9 mouse cellular contexts compared by ENCODE assay signal in the genomic region with DNA sequence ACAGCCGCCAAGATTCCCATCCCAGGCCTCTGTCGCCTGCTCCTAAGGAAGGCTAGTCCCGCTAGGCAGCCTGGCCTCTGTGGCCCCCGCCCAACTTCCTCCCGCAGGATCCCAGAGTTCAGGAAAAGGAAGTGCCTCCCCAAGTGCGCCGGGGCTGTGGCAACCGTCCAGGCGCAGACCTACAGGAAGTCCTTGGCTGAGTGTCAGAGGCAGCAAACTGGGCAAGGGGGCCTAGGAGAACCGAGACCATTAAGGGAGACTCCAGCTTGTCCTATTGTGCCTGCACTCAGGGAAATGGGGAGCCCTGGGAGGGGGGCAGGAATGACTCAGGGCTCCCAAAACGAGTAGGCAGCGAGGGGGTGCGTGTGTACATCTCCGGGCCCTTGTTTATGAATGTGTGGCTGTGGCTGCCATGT. TPM values are rescaled to one million over a fixed set of nuclear protein-coding genes. Genes with fewer than 3 reads are reported as not detected.
A peak's percentile ranks its signal among the peaks of the same experiment; 100 is the strongest.
DNase-seq lines count a peak whose midpoint lies in the region; ATAC-seq and TF ChIP-seq lines count a peak whose summit lies in the region.
"Had no signal": no experiment of that assay in that cellular context is flagged by ENCODE, and none has a peak within 500 bp of the region (broad histone marks: within the 10 kb centered on the region; RNA-seq: fewer than 3 reads in every experiment).

No protein-coding gene starts in this region.

- peak; percentile 62 for ATAC-seq in common myeloid progenitor, adult 5-6 weeks (replicated peaks; ENCODE audit: low read depth, poor library complexity, severe bottlenecking)
- ATAC-seq in granulocyte monocyte progenitor cell, adult 5-6 weeks (replicated peaks; ENCODE audit: poor library complexity, severe bottlenecking), result peak; percentile 61
- ATAC-seq in intestine, embryonic 15.5 days, result peak; percentile 31
- no peak; the same call in 1 of the 2 replicates for ATAC-seq in liver, embryonic 11.5 days (replicated peaks; ENCODE audit: low FRiP score)
- ATAC-seq in midbrain, postnatal 0 days (ENCODE audit: low FRiP score), result no peak; the same call in 1 of the 2 replicates
- no peak for ATAC-seq in erythroid progenitor cell, adult 5-6 weeks (replicated peaks; ENCODE audit: low FRiP score, poor library complexity, severe bottlenecking)

- peak overlapping the region; percentile 81 for H3K27ac ChIP-seq in intestine, embryonic 15.5 days
- peak overlapping the region; percentile 68 for H3K27ac ChIP-seq in liver, embryonic 11.5 days (ENCODE audit: low read depth, low read length)
- peak overlapping the region; percentile 87 for H3K27ac ChIP-seq in midbrain, postnatal 0 days (ENCODE audit: low read depth, low read length)

- 8% methylated on average over 14 of the region's 14 CpGs for WGBS in intestine, embryonic 15.5 days
- WGBS in liver, embryonic 11.5 days, result 6% methylated on average over 14 of the region's 14 CpGs
- 3% methylated on average over 14 of the region's 14 CpGs for WGBS in midbrain, postnatal 0 days

- peak; percentile 55 to 94 for DNase-seq in left cerebral cortex, postnatal 10 days (ENCODE audit: extremely low spot score in 1 of 2, low spot score in 2 of 2)
- no peak for DNase-seq in left cerebral cortex, adult 18-20 months (ENCODE audit: low spot score in 2 of 2)
- peak; percentile 72 for DNase-seq in liver, embryonic 11.5 days (ENCODE audit: low spot score)
- peak; percentile 64 for DNase-seq in midbrain, postnatal 0 days (ENCODE audit: low spot score)

- no peak for TF ChIP-seq CTCF in midbrain, postnatal 0 days (IDR thresholded peaks at IDR 0.05)

- intact Hi-C loops in left cerebral cortex, postnatal 10 days (cut with DNase I), result loop anchor here (10.0 kb wide), 1 partner anchor 165 kb away; a partner anchor contains a TSS

- peak overlapping the region; percentile 96 for H3K4me2 ChIP-seq in intestine, embryonic 15.5 days (replicated peaks)
- H3K4me2 ChIP-seq in liver, embryonic 11.5 days, result peak overlapping the region; percentile 88
- H3K4me2 ChIP-seq in midbrain, postnatal 0 days (ENCODE audit: low read depth, low read length, poor library complexity, severe bottlenecking), result peak overlapping the region; percentile 75

- H3K27me3 ChIP-seq in intestine, embryonic 15.5 days (replicated peaks), result 0 out of 2 replicates have a peak, but pooled peaks cover 3% of the 10 kb centered on the region
- peaks cover 10% of the 10 kb centered on the region; the same call in 1 of the 2 replicates for H3K27me3 ChIP-seq in liver, embryonic 11.5 days (replicated peaks; ENCODE audit: control insufficient read depth, insufficient read depth, low read length)
- no peaks in the 10 kb centered on the region for H3K27me3 ChIP-seq in midbrain, postnatal 0 days (ENCODE audit: insufficient read depth, low read length)

- peaks cover 2% of the 10 kb centered on the region for H3K36me3 ChIP-seq in intestine, embryonic 15.5 days
- no peaks in the 10 kb centered on the region; the same call in 1 of the 2 replicates for H3K36me3 ChIP-seq in liver, embryonic 11.5 days (ENCODE audit: control insufficient read depth, insufficient read depth, low read length)
- H3K36me3 ChIP-seq in midbrain, postnatal 0 days (ENCODE audit: insufficient read depth, low read length), result peaks cover 27% of the 10 kb centered on the region

- H3K4me3 ChIP-seq in intestine, embryonic 15.5 days (replicated peaks), result peak overlapping the region; percentile 72
- H3K4me3 ChIP-seq in liver, embryonic 11.5 days (ENCODE audit: low read depth, low read length), result peak overlapping the region; percentile 79
- H3K4me3 ChIP-seq in midbrain, postnatal 0 days (ENCODE audit: low read depth, low read length), result peak overlapping the region; percentile 82

- peaks cover 40% of the 10 kb centered on the region for H3K4me1 ChIP-seq in intestine, embryonic 15.5 days (replicated peaks)
- H3K4me1 ChIP-seq in liver, embryonic 11.5 days (replicated peaks; ENCODE audit: control insufficient read depth, insufficient read depth, low read length), result peaks cover 24% of the 10 kb centered on the region
- peaks cover 15% of the 10 kb centered on the region for H3K4me1 ChIP-seq in midbrain, postnatal 0 days (ENCODE audit: insufficient read depth, low read length)

- H3K9me3 ChIP-seq in intestine, embryonic 15.5 days, result no peaks in the 10 kb centered on the region
- H3K9me3 ChIP-seq in liver, embryonic 11.5 days (ENCODE audit: control insufficient read depth, low read length), result no peaks in the 10 kb centered on the region
- no peaks in the 10 kb centered on the region for H3K9me3 ChIP-seq in midbrain, postnatal 0 days (ENCODE audit: low read length)

- H3K9ac ChIP-seq in intestine, embryonic 15.5 days, result peak overlapping the region; percentile 65
- H3K9ac ChIP-seq in liver, embryonic 11.5 days (ENCODE audit: low read depth, low read length), result peak overlapping the region; percentile 69
- peak overlapping the region; percentile 62 for H3K9ac ChIP-seq in midbrain, postnatal 0 days (replicated peaks; ENCODE audit: low read length, poor library complexity, severe bottlenecking)

RNA-seq across cellular contexts. Expression of a gene that starts 1.3 kb away (rescaled TPM):
- total RNA-seq in left cerebral cortex, postnatal 10 days (2021), result 10 to 100 TPM; 52.4 to 53.7 TPM
- 10 to 100 TPM; 54.8 to 58.4 TPM for total RNA-seq in left cerebral cortex, adult 18-20 months (2021)
- 0.78 and 2.5 TPM in 2 replicates for total RNA-seq in common myeloid progenitor, adult 5-6 weeks (2017)
- total RNA-seq in granulocyte monocyte progenitor cell, adult 5-6 weeks (2014; fragmentation: Nextera tagmentation), result 8.0 and 8.5 TPM in 2 replicates
- 1.1 and 6.6 TPM in 2 replicates for total RNA-seq in granulocyte monocyte progenitor cell, adult 5-6 weeks (2017)
- 3.8 and 4.2 TPM in 2 replicates for polyA plus RNA-seq in intestine, embryonic 15.5 days (2015; fragmentation: Nextera tagmentation; extraction: Ambion mirVana)
- polyA plus RNA-seq in liver, embryonic 11.5 days (2014; fragmentation: Nextera tagmentation; extraction: Ambion mirVana), result 5.4 and 5.5 TPM in 2 replicates
- 43.9 and 45.3 TPM in 2 replicates for total RNA-seq in midbrain, postnatal 0 days (2014; rRNA removed)
- polyA plus RNA-seq in midbrain, postnatal 0 days (2015; fragmentation: Nextera tagmentation; extraction: Ambion mirVana), result 9.5 and 10.3 TPM in 2 replicates
- 1.4 and 15.9 TPM in 2 replicates for total RNA-seq in erythroid progenitor cell, adult 5-6 weeks (2015; ENCODE audit: low replicate concordance)
- 1.3 TPM in 1 of 2 replicates, not detected in the other for total RNA-seq in erythroid progenitor cell, adult 5-6 weeks (2017; ENCODE audit: low replicate concordance)

RNA-seq across cellular contexts. Expression of a gene that starts 34.9 kb away (rescaled TPM):
- not detected for total RNA-seq in left cerebral cortex, postnatal 10 days (2021)
- under 1 TPM in 1 of 2 experiments, not detected in 1; 0.21 TPM for total RNA-seq in left cerebral cortex, adult 18-20 months (2021)
- total RNA-seq in common myeloid progenitor, adult 5-6 weeks (2017), result 0.59 TPM in 1 of 2 replicates, not detected in the other
- not detected in 2 replicates for total RNA-seq in granulocyte monocyte progenitor cell, adult 5-6 weeks (2014; fragmentation: Nextera tagmentation)
- total RNA-seq in granulocyte monocyte progenitor cell, adult 5-6 weeks (2017), result 0.26 TPM in 1 of 2 replicates, not detected in the other
- polyA plus RNA-seq in intestine, embryonic 15.5 days (2015; fragmentation: Nextera tagmentation; extraction: Ambion mirVana), result 0.24 and 0.25 TPM in 2 replicates
- not detected in 2 replicates for polyA plus RNA-seq in liver, embryonic 11.5 days (2014; fragmentation: Nextera tagmentation; extraction: Ambion mirVana)
- total RNA-seq in midbrain, postnatal 0 days (2014; rRNA removed), result 0.11 and 0.24 TPM in 2 replicates
- 0.14 and 0.15 TPM in 2 replicates for polyA plus RNA-seq in midbrain, postnatal 0 days (2015; fragmentation: Nextera tagmentation; extraction: Ambion mirVana)
- total RNA-seq in erythroid progenitor cell, adult 5-6 weeks (2015; ENCODE audit: low replicate concordance), result not detected in 2 replicates
- not detected in 2 replicates for total RNA-seq in erythroid progenitor cell, adult 5-6 weeks (2017; ENCODE audit: low replicate concordance)
- total RNA-seq: G1E had no signal
- polyA plus RNA-seq: G1E had no signal

RNA-seq across cellular contexts. Expression of a gene that starts 37.7 kb away (rescaled TPM):
- total RNA-seq in left cerebral cortex, postnatal 10 days (2021), result 100 to 1,000 TPM; 121 to 122 TPM
- 100 to 1,000 TPM; 118 to 121 TPM for total RNA-seq in left cerebral cortex, adult 18-20 months (2021)
- 350 and 405 TPM in 2 replicates for total RNA-seq in common myeloid progenitor, adult 5-6 weeks (2017)
- 165 and 169 TPM in 2 replicates for total RNA-seq in granulocyte monocyte progenitor cell, adult 5-6 weeks (2014; fragmentation: Nextera tagmentation)
- 300 and 382 TPM in 2 replicates for total RNA-seq in granulocyte monocyte progenitor cell, adult 5-6 weeks (2017)
- polyA plus RNA-seq in intestine, embryonic 15.5 days (2015; fragmentation: Nextera tagmentation; extraction: Ambion mirVana), result 49.2 and 49.4 TPM in 2 replicates
- polyA plus RNA-seq in liver, embryonic 11.5 days (2014; fragmentation: Nextera tagmentation; extraction: Ambion mirVana), result 78.9 and 84.4 TPM in 2 replicates
- 104 and 118 TPM in 2 replicates for total RNA-seq in midbrain, postnatal 0 days (2014; rRNA removed)
- 23.0 and 25.0 TPM in 2 replicates for polyA plus RNA-seq in midbrain, postnatal 0 days (2015; fragmentation: Nextera tagmentation; extraction: Ambion mirVana)
- 116 and 118 TPM in 2 replicates for total RNA-seq in erythroid progenitor cell, adult 5-6 weeks (2015; ENCODE audit: low replicate concordance)
- 267 and 391 TPM in 2 replicates for total RNA-seq in erythroid progenitor cell, adult 5-6 weeks (2017; ENCODE audit: low replicate concordance)

Comparison
In these comparisons a context has a peak if more than half of its experiments do, and no peak if none do; other contexts are left out.
1. DNase-seq: peak in left cerebral cortex, postnatal 10 days (2 of 2), liver, embryonic 11.5 days (single experiment) and midbrain, postnatal 0 days (single experiment); none in left cerebral cortex, adult 18-20 months (0 of 2).
2. ATAC-seq: peak in common myeloid progenitor, adult 5-6 weeks (single experiment), granulocyte monocyte progenitor cell, adult 5-6 weeks (single experiment) and intestine, embryonic 15.5 days (single experiment); none in liver, embryonic 11.5 days (single experiment), midbrain, postnatal 0 days (single experiment) and erythroid progenitor cell, adult 5-6 weeks (single experiment).
3. Peak in every context shown above with its lines, with median percentiles within 50 percentile points of each other: H3K27ac ChIP-seq, H3K4me2 ChIP-seq, H3K4me3 ChIP-seq and H3K9ac ChIP-seq.